Mouse (Mus musculus) forebrain, postnatal 0 days (tissue): ENCODE measurements at regions not wholly inside any gene's neighbourhood (a gene's known extent, or its start where the extent isn't known, plus 50 kb on each side); places are given as distances from the start of the nearest gene placed in this dataset.

Experiments
- ATAC-seq: fragments of 200-750 bp; cut with Nextera tagmentation; 2 replicates; pipeline ENCODE4 v1.8.0; 2017; ENCODE audit warnings: mild to moderate bottlenecking, moderate library complexity
- DNase-seq: peaks from one replicate; pipeline ENCODE4 v3.0.0-alpha.2; 2015
- H3K27ac ChIP-seq: fragments of 300-500 bp; sonication (generic); 2 replicates; pipeline ENCODE4 v1.5.1; 2014; ENCODE audit warnings: low read depth, mild to moderate bottlenecking, antibody characterized with exemption, low read length, moderate library complexity, mixed read lengths
- H3K27me3 ChIP-seq: fragments of 300-500 bp; sonication (generic); 2 replicates; pipeline ENCODE4 v1.6.1; 2014; ENCODE audit warnings: mild to moderate bottlenecking, low read length, mixed read lengths; ENCODE audit not compliant: insufficient read depth
- H3K36me3 ChIP-seq: fragments of 300-500 bp; sonication (generic); 2 replicates; pipeline ENCODE4 v1.6.1; 2014; ENCODE audit warnings: mild to moderate bottlenecking, moderate library complexity; ENCODE audit not compliant: insufficient read depth
- H3K4me1 ChIP-seq: fragments of 300-500 bp; sonication (generic); 2 replicates; pipeline ENCODE4 v1.6.1; 2014; ENCODE audit warnings: antibody characterized with exemption; ENCODE audit not compliant: insufficient read depth
- H3K4me2 ChIP-seq: fragments of 300-500 bp; sonication (generic); 2 replicates; pipeline ENCODE4 v1.6.1; 2014; ENCODE audit warnings: low read depth, mild to moderate bottlenecking, moderate library complexity
- H3K4me3 ChIP-seq: fragments of 300-500 bp; sonication (generic); 2 replicates; pipeline ENCODE4 v1.5.1; 2014; ENCODE audit warnings: low read depth, low read length, mixed read lengths
- H3K9ac ChIP-seq: fragments of 300-500 bp; sonication (generic); 2 replicates; pipeline ENCODE4 v1.6.1; 2014; ENCODE audit warnings: mild to moderate bottlenecking
- H3K9me3 ChIP-seq: fragments of 300-500 bp; sonication (generic); 2 replicates; pipeline ENCODE4 v1.6.1; 2016; ENCODE audit warnings: low read length
- CTCF ChIP-seq: sonication (generic); IDR thresholded peaks from 2 replicates; pipeline ENCODE4 v1.5.1; 2016; ENCODE audit warnings: antibody characterized with exemption, control low read depth, low read depth
- WGBS: fragments of 180-500 bp; shearing (Covaris S2); extraction: QIAGEN DNeasy Blood & Tissue Kit; methylation state at CpG from one replicate; pipeline ENCODE4 v1.1.7; 2014; 5-methylcytosine and 5-hydroxymethylcytosine counted together

- ATAC-seq (no peak), DNase-seq (no peak)
- no peak overlapping the region for H3K27ac ChIP-seq
- no peaks in the 10 kb centered on the region for H3K9me3 ChIP-seq
- H3K4me3 ChIP-seq: no peak overlapping the region
- WGBS: 25% methylated on average over 2 of the region's 2 CpGs
- no peak overlapping the region for H3K4me2 ChIP-seq
- no peaks in the 10 kb centered on the region for H3K27me3 ChIP-seq
- no peak for TF ChIP-seq CTCF
- H3K9ac ChIP-seq: no peak overlapping the region
- no peaks in the 10 kb centered on the region for H3K36me3 ChIP-seq
- H3K4me1 ChIP-seq: no peaks in the 10 kb centered on the region
These were observed 213.8 kb upstream of the Rbms1 start for GRCm38 (mm10) chr2:61176807-61177206.

- WGBS: 89% methylated on average over 2 of the region's 2 CpGs
- H3K9ac ChIP-seq: no peak overlapping the region
- H3K27ac ChIP-seq: no peak overlapping the region
- no peak for TF ChIP-seq CTCF
- no peaks in the 10 kb centered on the region for H3K9me3 ChIP-seq
- H3K4me2 ChIP-seq: no peak overlapping the region
- H3K36me3 ChIP-seq: no peaks in the 10 kb centered on the region
- H3K4me1 ChIP-seq: no peaks in the 10 kb centered on the region
- DNase-seq (no peak), ATAC-seq (no peak)
- H3K4me3 ChIP-seq: no peak overlapping the region
- H3K27me3 ChIP-seq: no peaks in the 10 kb centered on the region
These were observed 210.6 kb upstream of the Rbms1 start for GRCm38 (mm10) chr2:61173581-61173980.

GRCm38 (mm10) chr2:61161336-61161735 is 198.3 kb upstream of the Rbms1 start:
- no peak overlapping the region for H3K9ac ChIP-seq
- ATAC-seq (no peak), DNase-seq (no peak)
- H3K27ac ChIP-seq: no peak overlapping the region
- no peaks in the 10 kb centered on the region; the same call in 1 of the 2 replicates for H3K27me3 ChIP-seq
- no peak overlapping the region for H3K4me3 ChIP-seq
- no peaks in the 10 kb centered on the region for H3K4me1 ChIP-seq
- no peaks in the 10 kb centered on the region for H3K9me3 ChIP-seq
- no peak for TF ChIP-seq CTCF
- no peak overlapping the region for H3K4me2 ChIP-seq
- WGBS: 90% methylated on average over 1 of the region's 1 CpGs
- H3K36me3 ChIP-seq: no peaks in the 10 kb centered on the region

- H3K27me3 ChIP-seq: no peaks in the 10 kb centered on the region; the same call in 1 of the 2 replicates
- H3K9ac ChIP-seq: no peak overlapping the region
- no peak overlapping the region for H3K4me2 ChIP-seq
- no peak for TF ChIP-seq CTCF
- DNase-seq (no peak), ATAC-seq (no peak)
- no peak overlapping the region for H3K4me3 ChIP-seq
- WGBS: 89% methylated on average over 3 of the region's 3 CpGs
- H3K4me1 ChIP-seq: no peaks in the 10 kb centered on the region
- H3K27ac ChIP-seq: no peak overlapping the region
- no peaks in the 10 kb centered on the region for H3K9me3 ChIP-seq
- H3K36me3 ChIP-seq: no peaks in the 10 kb centered on the region
These were observed 196.8 kb upstream of the Rbms1 start for GRCm38 (mm10) chr2:61159761-61160160.

GRCm38 (mm10) chr2:61138998-61139631 is 176.1 kb upstream of the Rbms1 start:
- Histone ChIP-seq H3K36me3 (no peaks in the 10 kb centered on the region), H3K4me1 (no peaks in the 10 kb centered on the region), H3K9ac (no peak overlapping the region), H3K27me3 (no peaks in the 10 kb centered on the region), H3K4me2 (peak overlapping the region; percentile 13; the same call in 1 of the 2 replicates), H3K27ac (no peak overlapping the region), H3K4me3 (no peak overlapping the region), H3K9me3 (no peaks in the 10 kb centered on the region)
- TF ChIP-seq CTCF: no peak
- DNase-seq: peak; percentile 9
- peak; percentile 54; the same call in 1 of the 2 replicates for ATAC-seq
- WGBS: 64% methylated on average over 19 of the region's 19 CpGs

- no peak for TF ChIP-seq CTCF
- DNase-seq (no peak), ATAC-seq (peak; percentile 16; the same call in 1 of the 2 replicates)
- Histone ChIP-seq H3K9me3 (no peaks in the 10 kb centered on the region), H3K36me3 (no peaks in the 10 kb centered on the region), H3K4me1 (no peaks in the 10 kb centered on the region), H3K9ac (no peak overlapping the region), H3K4me3 (no peak overlapping the region), H3K27ac (no peak overlapping the region), H3K4me2 (no peak overlapping the region), H3K27me3 (no peaks in the 10 kb centered on the region)
- WGBS: 39% methylated on average over 3 of the region's 3 CpGs
These were observed 175.6 kb upstream of the Rbms1 start for GRCm38 (mm10) chr2:61138625-61138997.

GRCm38 (mm10) chr2:61137378-61137777 is 174.4 kb upstream of the Rbms1 start:
- no peak overlapping the region for H3K9ac ChIP-seq
- WGBS: 72% methylated on average over 3 of the region's 3 CpGs

More at GRCm38 (mm10) chr2:61137378-61137777, 174.4 kb upstream of the Rbms1 start:
- ATAC-seq: no peak
- Histone ChIP-seq H3K27me3 (no peaks in the 10 kb centered on the region), H3K9me3 (no peaks in the 10 kb centered on the region), H3K36me3 (no peaks in the 10 kb centered on the region), H3K4me3 (no peak overlapping the region), H3K4me2 (no peak overlapping the region), H3K27ac (no peak overlapping the region), H3K4me1 (no peaks in the 10 kb centered on the region)
- no peak for TF ChIP-seq CTCF
- DNase-seq: no peak
